Mouse (Mus musculus) kidney, adult 2 months (tissue): Measurements from ENCODE around the gene BC055324.

Source experiments
- CTCF ChIP-seq: fragments of 200-500 bp; conservative IDR thresholded peaks from 2 replicates; pipeline ENCODE4 v1.5.1; 2011; ENCODE audit warnings: low read depth, mild to moderate bottlenecking, control low read depth, low read length, moderate library complexity, mixed read lengths; ENCODE audit not compliant: insufficient read depth, insufficient read length
- POLR2A ChIP-seq: fragments of 200-500 bp; IDR thresholded peaks from one replicate; pipeline ENCODE4 v1.6.1; 2011; ENCODE audit warnings: low read depth, low read length, control low read depth

- TF ChIP-seq CTCF (no peak), POLR2A (no peak)
Measured at GRCm38 (mm10) chr1:164025685-164026084, 31.1 kb upstream of the BC055324 start.
